Mouse (Mus musculus): ENCODE results near the gene Nkapl.

DNA sequence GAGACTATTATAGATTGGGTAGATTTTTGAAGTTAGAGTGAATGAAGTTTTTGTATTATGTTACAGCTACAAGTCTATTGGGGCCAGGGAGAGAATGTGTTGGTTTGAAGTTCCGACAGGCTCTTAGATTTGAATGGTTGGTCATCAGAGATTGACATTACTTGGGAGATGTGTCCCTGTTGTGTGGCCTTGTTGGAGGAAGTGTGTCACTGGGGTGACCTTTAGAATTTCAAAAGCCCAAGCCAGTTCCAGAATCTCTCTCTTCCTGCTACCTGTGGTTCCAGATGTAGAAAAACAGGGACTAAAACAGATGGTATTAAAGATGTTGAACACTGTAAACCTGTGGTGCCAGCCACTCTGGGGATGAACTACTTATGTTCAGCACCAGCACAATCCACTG lies 40.7 kb downstream of the Nkapl start:
- TF ChIP-seq CTCF (IDR thresholded peaks at IDR 0.05; ENCODE audit: extremely low read depth, insufficient read depth, low read length), result no peak
- TF ChIP-seq POLR2A (IDR thresholded peaks at IDR 0.05; ENCODE audit: extremely low read depth, insufficient read depth, low read length), result no peak

Measured in cortical plate, adult 2 months (tissue).